Mouse (Mus musculus) thymus, adult 18-20 months (tissue): ENCODE measurements around the gene Golph3l.
"Not testable (repeated sequence)": the region's sequence is repeated elsewhere in the genome, so short reads cannot be mapped to it uniquely, and the experiment has no call there.

ENCODE experiments used
- DNase-seq, 2 experiments: peaks; one replicate each; pipeline ENCODE4 v3.0.0; 2022; ENCODE audit warnings: mixed read lengths in 2 of 2

Golph3l gene

GRCm38 (mm10) chr3:95588604-95589086 lies at the start of gene Golph3l:
TSS of gene Golph3l (plus strand) at chr3:95588934.
- peak; percentile 88 to 96 for DNase-seq

- DNase-seq, result no peak
These were observed 49.8 kb upstream of the Golph3l start for GRCm38 (mm10) chr3:95538936-95539335.

- no peak for DNase-seq
These were observed 48.9 kb upstream of the Golph3l start for GRCm38 (mm10) chr3:95539837-95540236.

GRCm38 (mm10) chr3:95541186-95541585 lies 47.5 kb upstream of the Golph3l start:
- DNase-seq, result not testable (repeated sequence)

- DNase-seq, result no peak
These were observed 46.6 kb upstream of the Golph3l start for GRCm38 (mm10) chr3:95542171-95542570.

GRCm38 (mm10) chr3:95542981-95543380 lies 45.8 kb upstream of the Golph3l start:
- DNase-seq, result no peak

- no peak for DNase-seq
These were observed 38.6 kb upstream of the Golph3l start for GRCm38 (mm10) chr3:95550176-95550575.

GRCm38 (mm10) chr3:95553986-95554385 lies 34.7 kb upstream of the Golph3l start:
- DNase-seq, result no peak

GRCm38 (mm10) chr3:95559437-95559836 lies 29.3 kb upstream of the Golph3l start, which contains the start of gene Hormad1:
TSS of gene Hormad1 (plus strand) at chr3:95559677.
- no peak for DNase-seq

GRCm38 (mm10) chr3:95560738-95561137 lies 28.0 kb upstream of the Golph3l start:
- no peak for DNase-seq

- no peak for DNase-seq
These were observed 26.9 kb upstream of the Golph3l start for GRCm38 (mm10) chr3:95561826-95562225.

- no peak for DNase-seq
These were observed 19.1 kb upstream of the Golph3l start for GRCm38 (mm10) chr3:95569585-95569984.

- DNase-seq, result no peak
These were observed 755 bp upstream of the Golph3l start for GRCm38 (mm10) chr3:95587754-95588603.

GRCm38 (mm10) chr3:95598734-95599133 lies 10.0 kb downstream of the Golph3l start:
- DNase-seq, result no peak

- DNase-seq, result no peak
These were observed 12.6 kb downstream of the Golph3l start for GRCm38 (mm10) chr3:95601287-95601686.

GRCm38 (mm10) chr3:95606096-95606495 lies 17.4 kb downstream of the Golph3l start:
- DNase-seq, result no peak

GRCm38 (mm10) chr3:95609195-95609594 lies 20.5 kb downstream of the Golph3l start:
- DNase-seq, result no peak

- DNase-seq, result no peak
These were observed 25.3 kb downstream of the Golph3l start for GRCm38 (mm10) chr3:95613996-95614395.

- DNase-seq, result no peak
These were observed 29.8 kb downstream of the Golph3l start for GRCm38 (mm10) chr3:95618511-95618910.

- no peak for DNase-seq
These were observed 32.5 kb downstream of the Golph3l start for GRCm38 (mm10) chr3:95621241-95621640.

- DNase-seq, result not testable (repeated sequence)
These were observed 33.7 kb downstream of the Golph3l start for GRCm38 (mm10) chr3:95622421-95622820.

- no peak for DNase-seq
These were observed 34.8 kb downstream of the Golph3l start for GRCm38 (mm10) chr3:95623551-95623950.

GRCm38 (mm10) chr3:95623991-95624515 lies 35.3 kb downstream of the Golph3l start:
- not testable (repeated sequence) for DNase-seq
